Mouse (Mus musculus): ENCODE data around the gene 2210011C24Rik.
"Not testable (repeated sequence)": the region's sequence is repeated elsewhere in the genome, so short reads cannot be mapped to it uniquely, and the experiment has no call there.

2210011C24Rik gene

GRCm38 (mm10) chr8:84021096-84021495 lies 9.1 kb upstream of the 2210011C24Rik start, which contains the start of gene Palm3:
Gene Palm3, plus strand, starts transcription at chr8:84021471.
- in situ Hi-C loops (cut with MseI, MboI), result no loop called here

- in situ Hi-C loops (cut with MseI, MboI), result no loop called here
These were observed 7.8 kb upstream of the 2210011C24Rik start for GRCm38 (mm10) chr8:84019738-84020137.

- in situ Hi-C loops (cut with MseI, MboI), result no loop called here
These were observed 3.9 kb upstream of the 2210011C24Rik start for GRCm38 (mm10) chr8:84015833-84016232.

GRCm38 (mm10) chr8:84012499-84013165 lies 661 bp upstream of the 2210011C24Rik start:
- in situ Hi-C loops (cut with MseI, MboI), result no loop called here

- in situ Hi-C loops (cut with MseI, MboI), result no loop called here
These were observed 1.1 kb downstream of the 2210011C24Rik start for GRCm38 (mm10) chr8:84010625-84011611.

GRCm38 (mm10) chr8:84009876-84010275 lies 2.1 kb downstream of the 2210011C24Rik start:
- in situ Hi-C loops (cut with MseI, MboI), result no loop called here

- in situ Hi-C loops (cut with MseI, MboI), result no loop called here
These were observed 3.6 kb downstream of the 2210011C24Rik start for GRCm38 (mm10) chr8:84008362-84008761.

- in situ Hi-C loops (cut with MseI, MboI), result not testable (repeated sequence)
These were observed 6.5 kb downstream of the 2210011C24Rik start for GRCm38 (mm10) chr8:84005502-84005901.

- in situ Hi-C loops (cut with MseI, MboI), result no loop called here
These were observed 7.3 kb downstream of the 2210011C24Rik start for GRCm38 (mm10) chr8:84004533-84005201.

GRCm38 (mm10) chr8:84003612-84004246 lies 8.2 kb downstream of the 2210011C24Rik start:
- in situ Hi-C loops (cut with MseI, MboI), result no loop called here

- in situ Hi-C loops (cut with MseI, MboI), result no loop called here
These were observed 8.9 kb downstream of the 2210011C24Rik start for GRCm38 (mm10) chr8:84002957-84003611.

GRCm38 (mm10) chr8:84001281-84002000 lies 10.5 kb downstream of the 2210011C24Rik start, which contains the start of gene 1700067K01Rik:
Gene 1700067K01Rik, plus strand, starts transcription at chr8:84001502.
- in situ Hi-C loops (cut with MseI, MboI), result no loop called here

GRCm38 (mm10) chr8:83999825-84000224 lies 12.1 kb downstream of the 2210011C24Rik start:
- in situ Hi-C loops (cut with MseI, MboI), result no loop called here

GRCm38 (mm10) chr8:83999057-83999705 lies 12.8 kb downstream of the 2210011C24Rik start:
- in situ Hi-C loops (cut with MseI, MboI), result no loop called here

GRCm38 (mm10) chr8:83998231-83999056 lies 13.5 kb downstream of the 2210011C24Rik start:
- in situ Hi-C loops (cut with MseI, MboI), result no loop called here

- in situ Hi-C loops (cut with MseI, MboI), result no loop called here
These were observed 14.3 kb downstream of the 2210011C24Rik start, which contains the start of gene Samd1 for GRCm38 (mm10) chr8:83997511-83998141. Gene Samd1, plus strand, starts transcription at chr8:83997672.

- in situ Hi-C loops (cut with MseI, MboI), result no loop called here
These were observed 15.1 kb downstream of the 2210011C24Rik start for GRCm38 (mm10) chr8:83996567-83997505.
